ENCODE assay signal across 10 mouse cellular contexts in the genomic region with DNA sequence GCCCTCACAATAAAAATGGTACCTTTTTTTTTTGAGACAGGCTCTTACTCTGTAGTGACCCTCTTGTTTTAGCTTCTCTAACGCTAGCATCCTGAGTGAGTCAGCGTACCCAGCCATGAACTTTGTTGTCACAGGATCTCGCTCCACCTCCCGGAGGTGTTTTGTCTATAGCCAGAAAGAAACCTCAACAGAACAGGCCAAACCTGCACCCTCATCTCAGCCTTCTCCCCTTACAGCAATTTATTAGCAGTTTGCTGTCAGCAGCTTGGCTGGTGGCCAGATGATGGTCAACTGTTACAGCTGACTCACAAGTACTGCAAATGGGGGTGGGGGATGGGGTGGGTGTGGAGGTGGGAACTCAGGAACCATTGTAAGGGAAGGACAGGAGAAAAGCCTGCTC. TPM values are rescaled to one million over a fixed set of nuclear protein-coding genes. Genes with fewer than 3 reads are reported as not detected.
DNase-seq lines count a peak whose midpoint lies in the region; ATAC-seq and TF ChIP-seq lines count a peak whose summit lies in the region.
"Had no signal": no experiment of that assay in that cellular context is flagged by ENCODE, and none has a peak within 500 bp of the region (broad histone marks: within the 10 kb centered on the region; RNA-seq: fewer than 3 reads in every experiment).

No protein-coding gene starts in this region.

- no peak overlapping the region for H3K9ac ChIP-seq in lung, embryonic 14.5 days
- H3K9ac ChIP-seq in stomach, embryonic 14.5 days (replicated peaks; ENCODE audit: low read depth, low read length), result no peak overlapping the region

- no peak overlapping the region for H3K27ac ChIP-seq in lung, embryonic 14.5 days (ENCODE audit: low read depth)
- H3K27ac ChIP-seq in stomach, embryonic 14.5 days (ENCODE audit: low read length), result peak overlapping the region; percentile 0; the same call in 1 of the 2 replicates

- peaks cover 4% of the 10 kb centered on the region; the same call in 1 of the 2 replicates for H3K9me3 ChIP-seq in lung, embryonic 14.5 days (ENCODE audit: low read depth, low read length)
- no peaks in the 10 kb centered on the region; the same call in 1 of the 2 replicates for H3K9me3 ChIP-seq in stomach, embryonic 14.5 days (ENCODE audit: control insufficient read depth, low read depth, low read length)

- TF ChIP-seq CTCF in lung, embryonic 14.5 days (IDR thresholded peaks at IDR 0.05; ENCODE audit: low read depth), result no peak

- H3K27me3 ChIP-seq in lung, embryonic 14.5 days (ENCODE audit: insufficient read depth, low read length), result no peaks in the 10 kb centered on the region
- H3K27me3 ChIP-seq in stomach, embryonic 14.5 days (ENCODE audit: control insufficient read depth, insufficient read depth, low read length), result no peaks in the 10 kb centered on the region

- 67% methylated on average over 4 of the region's 4 CpGs for WGBS in lung, embryonic 14.5 days
- 58% methylated on average over 4 of the region's 4 CpGs for WGBS in stomach, embryonic 14.5 days

- DNase-seq in cerebellum, postnatal 10 days, result peak; percentile 76
- DNase-seq in cerebellum, postnatal 36 days, result no peak
- DNase-seq in lung, embryonic 14.5 days, result peak; percentile 81
- no peak for DNase-seq in lung, postnatal 14 days
- no peak for DNase-seq in layer of hippocampus, adult 9-10 months (ENCODE audit: low spot score)
- no peak for DNase-seq in left cerebral cortex, adult 11 months (ENCODE audit: low spot score)

- H3K4me2 ChIP-seq in lung, embryonic 14.5 days, result no peak overlapping the region
- H3K4me2 ChIP-seq in stomach, embryonic 14.5 days (replicated peaks; ENCODE audit: low read depth, low read length), result no peak overlapping the region

- H3K4me3 ChIP-seq in lung, embryonic 14.5 days (ENCODE audit: low read depth, low read length), result no peak overlapping the region
- H3K4me3 ChIP-seq in stomach, embryonic 14.5 days (ENCODE audit: low read depth, low read length), result no peak overlapping the region
- H3K4me3 ChIP-seq: erythroblast, embryonic 14.5 days had no signal

- ATAC-seq in lung, embryonic 14.5 days (ENCODE audit: insufficient read depth), result peak; percentile 1; the same call in 1 of the 2 replicates
- ATAC-seq in hematopoietic stem cell, adult 5-6 weeks (replicated peaks in 1 of 2; ENCODE audit: insufficient read depth in 1 of 2, low FRiP score in 2 of 2, low TSS enrichment in 1 of 2, low read depth in 1 of 2, poor library complexity in 2 of 2, severe bottlenecking in 2 of 2), result peak; percentile 20 to 23
- peak; percentile 10 for ATAC-seq in stomach, embryonic 14.5 days (ENCODE audit: insufficient number of reproducible peaks, insufficient read depth, low FRiP score, low read depth)

- no peaks in the 10 kb centered on the region for H3K4me1 ChIP-seq in lung, embryonic 14.5 days (ENCODE audit: insufficient read depth)
- peaks cover 4% of the 10 kb centered on the region; the same call in 1 of the 2 replicates for H3K4me1 ChIP-seq in stomach, embryonic 14.5 days (ENCODE audit: control insufficient read depth, insufficient read depth, low read length)

- H3K36me3 ChIP-seq in lung, embryonic 14.5 days (ENCODE audit: insufficient read depth), result peaks cover 77% of the 10 kb centered on the region
- H3K36me3 ChIP-seq in stomach, embryonic 14.5 days (ENCODE audit: control insufficient read depth, insufficient read depth, low read length), result peaks cover 74% of the 10 kb centered on the region

RNA-seq across cellular contexts. Expression of a gene that starts 15.2 kb away (rescaled TPM):
- polyA plus RNA-seq in lung, embryonic 14.5 days (2014; fragmentation: Nextera tagmentation; extraction: Ambion mirVana), result 215 and 225 TPM in 2 replicates
- total RNA-seq in hematopoietic stem cell, adult 5-6 weeks (2017), result 206 and 220 TPM in 2 replicates
- 202 and 211 TPM in 2 replicates for polyA plus RNA-seq in stomach, embryonic 14.5 days (2014; fragmentation: Nextera tagmentation; extraction: Ambion mirVana)

RNA-seq across cellular contexts. Expression of a gene that starts 15.2 kb away (rescaled TPM):
- polyA plus RNA-seq in lung, embryonic 14.5 days (2014; fragmentation: Nextera tagmentation; extraction: Ambion mirVana), result 0.18 TPM in 1 of 2 replicates, not detected in the other
- not detected in 2 replicates for total RNA-seq in hematopoietic stem cell, adult 5-6 weeks (2017)
- polyA plus RNA-seq in stomach, embryonic 14.5 days (2014; fragmentation: Nextera tagmentation; extraction: Ambion mirVana), result not detected in 2 replicates
- polyA plus RNA-seq: erythroblast, embryonic 14.5 days had no signal

RNA-seq across cellular contexts. Expression of a gene that starts 35.5 kb away (rescaled TPM):
- polyA plus RNA-seq in lung, embryonic 14.5 days (2014; fragmentation: Nextera tagmentation; extraction: Ambion mirVana), result 2.1 and 2.7 TPM in 2 replicates
- 0.05 and 0.44 TPM in 2 replicates for total RNA-seq in hematopoietic stem cell, adult 5-6 weeks (2017)
- 1.7 and 1.9 TPM in 2 replicates for polyA plus RNA-seq in stomach, embryonic 14.5 days (2014; fragmentation: Nextera tagmentation; extraction: Ambion mirVana)
- polyA plus RNA-seq: erythroblast, embryonic 14.5 days had no signal

RNA-seq across cellular contexts. Expression of a gene that starts 50.5 kb away (rescaled TPM):
- 0.16 TPM in 1 of 2 replicates, not detected in the other for polyA plus RNA-seq in lung, embryonic 14.5 days (2014; fragmentation: Nextera tagmentation; extraction: Ambion mirVana)
- total RNA-seq in hematopoietic stem cell, adult 5-6 weeks (2017), result not detected in 2 replicates
- polyA plus RNA-seq in stomach, embryonic 14.5 days (2014; fragmentation: Nextera tagmentation; extraction: Ambion mirVana), result 0.33 and 1.3 TPM in 2 replicates
- polyA plus RNA-seq: C2C12; erythroblast, embryonic 14.5 days had no signal

RNA-seq across cellular contexts. Expression of a gene that starts 56.7 kb away (rescaled TPM):
- 6.2 and 8.2 TPM in 2 replicates for polyA plus RNA-seq in lung, embryonic 14.5 days (2014; fragmentation: Nextera tagmentation; extraction: Ambion mirVana)
- total RNA-seq in hematopoietic stem cell, adult 5-6 weeks (2017), result 0.25 TPM in 1 of 2 replicates, not detected in the other
- 8.7 and 9.4 TPM in 2 replicates for polyA plus RNA-seq in stomach, embryonic 14.5 days (2014; fragmentation: Nextera tagmentation; extraction: Ambion mirVana)
- polyA plus RNA-seq: C2C12 had no signal

Comparison
In these comparisons a context has a peak if more than half of its experiments do, and no peak if none do; other contexts are left out.
1. DNase-seq: peak in cerebellum, postnatal 10 days (2 of 2) and lung, embryonic 14.5 days (single experiment); none in cerebellum, postnatal 36 days (0 of 2), lung, postnatal 14 days (single experiment), layer of hippocampus, adult 9-10 months (single experiment) and left cerebral cortex, adult 11 months (single experiment).
2. Peak in every context shown above with its lines, with median percentiles within 50 percentile points of each other: ATAC-seq.